Mouse (Mus musculus): ENCODE results near the gene Rtn1. TPM values are rescaled to one million over a fixed set of nuclear protein-coding genes. Genes with fewer than 3 reads are reported as not detected.
A peak's percentile ranks its signal among the peaks of the same experiment; 100 is the strongest.

Gene Rtn1
- polyA plus RNA-seq, 1 experiment from 2014 or later = 6.6 TPM

DNA sequence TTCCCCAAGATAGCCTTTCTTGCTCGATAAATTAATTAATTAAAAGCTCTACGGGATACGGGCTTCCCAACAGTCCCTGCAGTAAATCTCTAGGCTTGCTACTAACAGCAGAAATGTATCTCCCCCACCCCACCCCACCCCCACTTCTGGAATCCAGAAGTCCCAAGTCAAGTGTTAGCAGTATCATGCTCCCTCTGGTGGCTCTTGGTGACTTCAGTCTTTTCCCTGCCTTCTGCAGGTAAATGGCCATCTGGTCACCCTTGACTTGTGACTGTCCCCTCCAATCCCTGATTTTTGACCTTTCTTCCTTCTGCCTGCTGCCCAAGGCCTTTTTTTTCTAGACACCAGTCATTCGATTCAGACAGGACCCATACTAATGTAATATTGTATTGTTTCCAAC, 23.4 kb upstream of the Rtn1 start:
- H3K27me3 ChIP-seq (ENCODE audit: insufficient read depth, low read length) = no peaks in the 10 kb centered on the region
- H3K27ac ChIP-seq = no peak overlapping the region
- H3K4me1 ChIP-seq (replicated peaks; ENCODE audit: insufficient read depth, low read length) = no peaks in the 10 kb centered on the region
- no peaks in the 10 kb centered on the region for H3K36me3 ChIP-seq (ENCODE audit: insufficient read depth, low read length)
- peak; percentile 16 for DNase-seq (ENCODE audit: low spot score)
- WGBS = 63% methylated on average over 4 of the region's 4 CpGs
- H3K4me2 ChIP-seq (ENCODE audit: low read length) = no peak overlapping the region
- peak; percentile 46 for TF ChIP-seq CTCF (IDR thresholded peaks at IDR 0.05; ENCODE audit: low read depth)
- no peak for ATAC-seq (replicated peaks; ENCODE audit: low FRiP score, low read depth)
- no peaks in the 10 kb centered on the region for H3K9me3 ChIP-seq (replicated peaks; ENCODE audit: low read length)
- H3K9ac ChIP-seq (ENCODE audit: low read depth, low read length) = no peak overlapping the region
- no peak overlapping the region for H3K4me3 ChIP-seq (replicated peaks; ENCODE audit: low read depth, low read length)

DNA sequence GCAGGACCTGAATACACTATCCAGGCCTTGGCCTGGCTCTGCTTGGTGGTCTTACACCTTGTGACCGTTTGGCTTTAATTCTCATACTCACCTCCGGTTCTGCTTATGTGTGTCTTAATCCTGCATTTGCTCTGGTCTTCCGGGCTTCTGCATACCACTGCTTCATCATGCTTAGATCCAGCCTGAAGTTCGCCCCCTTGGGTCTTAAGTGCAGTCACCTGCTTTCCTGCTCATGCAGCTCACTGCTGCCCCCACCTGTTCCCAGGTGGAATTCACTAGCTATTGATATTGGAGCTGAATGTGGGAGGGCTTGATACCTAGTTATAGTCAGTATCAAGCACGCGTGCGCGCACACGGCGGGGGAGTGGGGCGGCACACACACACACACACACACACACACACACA, 18.9 kb upstream of the Rtn1 start:
- ATAC-seq (replicated peaks; ENCODE audit: low FRiP score, low read depth) = 0 out of 2 replicates have a peak, but pooled peaks have one; percentile 25
- no peak overlapping the region for H3K4me2 ChIP-seq (ENCODE audit: low read length)
- TF ChIP-seq CTCF (IDR thresholded peaks at IDR 0.05; ENCODE audit: low read depth) = peak; percentile 84

DNA sequence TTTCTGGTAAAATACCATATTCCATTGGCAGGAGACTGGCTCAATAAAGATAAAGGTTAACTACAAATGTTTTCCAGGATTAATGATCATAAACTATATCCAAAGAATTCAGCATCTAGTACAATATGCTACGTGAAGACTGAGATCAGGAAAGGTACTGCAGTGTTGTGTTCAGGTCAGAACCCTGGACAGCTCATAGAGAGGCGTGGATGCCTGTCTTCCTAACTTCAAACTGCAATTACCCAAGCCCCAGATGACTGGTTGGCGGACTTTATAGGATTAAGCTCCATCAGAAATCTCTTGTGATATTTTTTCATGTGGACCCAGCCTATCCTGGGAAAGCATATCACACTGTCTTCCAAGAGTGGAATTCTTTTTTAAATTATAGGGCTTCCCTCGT, 13.8 kb upstream of the Rtn1 start:
- Histone ChIP-seq H3K4me3 (replicated peaks; ENCODE audit: low read depth, low read length) (no peak overlapping the region), H3K4me2 (ENCODE audit: low read length) (no peak overlapping the region), H3K36me3 (ENCODE audit: insufficient read depth, low read length) (no peaks in the 10 kb centered on the region), H3K27ac (no peak overlapping the region), H3K4me1 (replicated peaks; ENCODE audit: insufficient read depth, low read length) (no peaks in the 10 kb centered on the region), H3K9ac (ENCODE audit: low read depth, low read length) (no peak overlapping the region), H3K27me3 (ENCODE audit: insufficient read depth, low read length) (no peaks in the 10 kb centered on the region), H3K9me3 (replicated peaks; ENCODE audit: low read length) (no peaks in the 10 kb centered on the region)
- ATAC-seq (replicated peaks; ENCODE audit: low FRiP score, low read depth) = no peak
- TF ChIP-seq CTCF (IDR thresholded peaks at IDR 0.05; ENCODE audit: low read depth) = no peak
- peak; percentile 62 for DNase-seq (ENCODE audit: low spot score)
- WGBS = 39% methylated on average over 4 of the region's 4 CpGs

More for the DNA sequence above, 18.9 kb upstream of the Rtn1 start:
- H3K9ac ChIP-seq (ENCODE audit: low read depth, low read length) = no peak overlapping the region
- DNase-seq (ENCODE audit: low spot score) = peak; percentile 82
- no peaks in the 10 kb centered on the region for H3K27me3 ChIP-seq (ENCODE audit: insufficient read depth, low read length)
- no peaks in the 10 kb centered on the region for H3K9me3 ChIP-seq (replicated peaks; ENCODE audit: low read length)
- H3K4me1 ChIP-seq (replicated peaks; ENCODE audit: insufficient read depth, low read length) = no peaks in the 10 kb centered on the region
- no peak overlapping the region for H3K27ac ChIP-seq
- H3K36me3 ChIP-seq (ENCODE audit: insufficient read depth, low read length) = no peaks in the 10 kb centered on the region
- WGBS = 21% methylated on average over 11 of the region's 11 CpGs
- no peak overlapping the region for H3K4me3 ChIP-seq (replicated peaks; ENCODE audit: low read depth, low read length)

DNA sequence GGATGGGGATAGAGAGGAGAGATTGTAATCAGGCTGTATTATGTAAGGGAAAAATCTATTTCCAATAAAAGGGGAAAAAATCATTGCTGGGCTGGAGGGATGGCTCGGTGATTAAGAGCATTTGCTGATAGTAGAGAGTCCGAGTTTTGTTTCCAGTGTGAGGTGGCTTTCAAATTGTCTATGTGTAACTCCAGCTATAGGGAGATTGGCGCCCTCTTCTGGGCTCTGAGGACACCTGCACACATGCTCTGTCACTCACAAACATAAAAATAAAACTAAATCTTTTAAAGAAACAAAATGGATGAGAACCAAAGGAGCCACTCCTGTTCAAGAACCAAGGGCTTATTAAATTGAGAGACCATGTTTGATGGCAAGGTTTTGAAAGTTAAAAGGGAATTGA, 8.9 kb upstream of the Rtn1 start:
- H3K27me3 ChIP-seq (ENCODE audit: insufficient read depth, low read length) = no peaks in the 10 kb centered on the region
- no peak overlapping the region for H3K4me3 ChIP-seq (replicated peaks; ENCODE audit: low read depth, low read length)
- H3K27ac ChIP-seq = no peak overlapping the region
- TF ChIP-seq CTCF (IDR thresholded peaks at IDR 0.05; ENCODE audit: low read depth) = peak; percentile 61
- WGBS = 33% methylated on average over 3 of the region's 3 CpGs
- no peaks in the 10 kb centered on the region for H3K9me3 ChIP-seq (replicated peaks; ENCODE audit: low read length)
- DNase-seq (ENCODE audit: low spot score) = peak; percentile 45
- ATAC-seq (replicated peaks; ENCODE audit: low FRiP score, low read depth) = no peak
- no peak overlapping the region for H3K4me2 ChIP-seq (ENCODE audit: low read length)
- no peaks in the 10 kb centered on the region for H3K4me1 ChIP-seq (replicated peaks; ENCODE audit: insufficient read depth, low read length)
- no peak overlapping the region for H3K9ac ChIP-seq (ENCODE audit: low read depth, low read length)
- no peaks in the 10 kb centered on the region for H3K36me3 ChIP-seq (ENCODE audit: insufficient read depth, low read length)

DNA sequence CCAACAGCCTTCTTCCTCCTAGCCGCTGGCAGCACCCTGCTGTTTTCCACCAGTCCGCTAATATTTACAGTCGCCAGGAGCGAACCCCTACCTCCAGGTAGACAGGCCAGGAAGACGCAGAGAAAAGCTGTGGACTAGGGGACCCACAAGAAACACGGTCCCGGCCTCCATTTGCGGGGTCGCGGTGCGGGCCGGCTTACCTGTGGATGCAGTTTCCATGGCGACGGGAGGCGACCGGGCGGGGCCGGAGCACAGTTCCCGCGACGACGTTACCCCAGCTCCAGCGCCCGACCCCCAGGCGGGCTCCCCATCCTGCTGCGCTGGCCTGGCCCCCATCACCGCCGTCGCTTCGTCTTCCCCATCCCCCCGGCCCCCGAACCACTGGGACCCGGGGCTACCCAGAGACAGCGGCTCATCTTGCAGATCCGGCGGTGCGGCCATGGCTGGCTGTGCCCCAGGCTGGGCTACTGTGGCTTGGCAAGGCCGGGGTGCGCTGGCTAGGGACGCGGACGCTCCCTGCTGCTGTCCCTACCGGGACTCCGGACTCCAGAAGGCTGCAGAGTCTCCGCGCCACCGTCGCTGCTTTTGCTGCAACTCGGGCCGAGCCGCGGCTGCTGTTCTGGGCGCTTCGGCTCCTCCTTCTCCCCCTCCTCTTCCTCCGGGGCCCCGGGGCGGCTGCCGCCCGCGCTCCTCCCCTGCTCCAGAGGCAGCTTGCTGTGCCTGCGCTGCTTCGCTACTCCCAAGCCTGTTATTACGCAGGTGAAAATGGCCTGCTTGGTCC, 553 bp downstream of the Rtn1 start:
- Histone ChIP-seq H3K4me3 (replicated peaks; ENCODE audit: low read depth, low read length) (peak overlapping the region; percentile 51), H3K9me3 (replicated peaks; ENCODE audit: low read length) (no peaks in the 10 kb centered on the region), H3K36me3 (ENCODE audit: insufficient read depth, low read length) (no peaks in the 10 kb centered on the region), H3K27me3 (ENCODE audit: insufficient read depth, low read length) (peaks cover 22% of the 10 kb centered on the region), H3K4me2 (ENCODE audit: low read length) (peak overlapping the region; percentile 94), H3K9ac (ENCODE audit: low read depth, low read length) (peak overlapping the region; percentile 40; the same call in 1 of the 2 replicates), H3K4me1 (replicated peaks; ENCODE audit: insufficient read depth, low read length) (0 out of 2 replicates have a peak, but pooled peaks cover 6% of the 10 kb centered on the region), H3K27ac (no peak overlapping the region)
- no peak for TF ChIP-seq CTCF (IDR thresholded peaks at IDR 0.05; ENCODE audit: low read depth)
- ATAC-seq (replicated peaks; ENCODE audit: low FRiP score, low read depth) (peak; percentile 54; the same call in 1 of the 2 replicates), DNase-seq (ENCODE audit: low spot score) (peak; percentile 59)
- WGBS = under 1% methylated on average over 58 of the region's 63 CpGs

DNA sequence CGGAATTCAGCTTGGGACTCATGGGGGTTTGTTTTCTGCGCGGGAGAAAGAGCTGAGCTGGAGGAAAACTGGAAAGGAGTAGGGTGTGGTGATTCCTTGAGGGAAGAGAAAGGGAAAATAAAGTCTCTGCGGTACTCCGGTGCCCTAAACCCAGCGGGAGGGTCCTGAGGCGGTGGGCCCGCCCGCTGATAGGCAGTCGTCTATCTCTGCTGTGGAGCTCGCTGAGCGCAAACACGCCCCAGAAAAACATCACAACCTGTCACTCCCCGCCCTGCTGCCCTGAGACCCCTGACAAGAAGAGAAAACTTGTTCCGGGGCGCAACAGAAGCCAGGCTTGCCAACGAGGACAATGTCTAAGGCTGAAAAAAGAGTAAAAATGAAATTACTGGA, 1.1 kb downstream of the Rtn1 start:
- Histone ChIP-seq H3K4me3 (replicated peaks; ENCODE audit: low read depth, low read length) (peak overlapping the region; percentile 51), H3K4me2 (ENCODE audit: low read length) (peak overlapping the region; percentile 94), H3K4me1 (replicated peaks; ENCODE audit: insufficient read depth, low read length) (0 out of 2 replicates have a peak, but pooled peaks cover 6% of the 10 kb centered on the region), H3K36me3 (ENCODE audit: insufficient read depth, low read length) (no peaks in the 10 kb centered on the region), H3K9ac (ENCODE audit: low read depth, low read length) (no peak overlapping the region; the same call in 1 of the 2 replicates), H3K27ac (no peak overlapping the region), H3K9me3 (replicated peaks; ENCODE audit: low read length) (no peaks in the 10 kb centered on the region), H3K27me3 (ENCODE audit: insufficient read depth, low read length) (peaks cover 22% of the 10 kb centered on the region)
- ATAC-seq (replicated peaks; ENCODE audit: low FRiP score, low read depth) = no peak
- no peak for TF ChIP-seq CTCF (IDR thresholded peaks at IDR 0.05; ENCODE audit: low read depth)
- under 1% methylated on average over 17 of the region's 17 CpGs for WGBS
- no peak for DNase-seq (ENCODE audit: low spot score)
